Mouse (Mus musculus): ENCODE results near the gene Gab2.

Gene Gab2

GRCm38 (mm10) chr7:97081242-97081958 is at the start of gene Gab2:
TSS of gene Gab2 (plus strand) at chr7:97081586.
- DNase-seq: peak; percentile 38

- no peak for DNase-seq
Observed at GRCm38 (mm10) chr7:97032412-97032811, 49.0 kb upstream of the Gab2 start.

DNA sequence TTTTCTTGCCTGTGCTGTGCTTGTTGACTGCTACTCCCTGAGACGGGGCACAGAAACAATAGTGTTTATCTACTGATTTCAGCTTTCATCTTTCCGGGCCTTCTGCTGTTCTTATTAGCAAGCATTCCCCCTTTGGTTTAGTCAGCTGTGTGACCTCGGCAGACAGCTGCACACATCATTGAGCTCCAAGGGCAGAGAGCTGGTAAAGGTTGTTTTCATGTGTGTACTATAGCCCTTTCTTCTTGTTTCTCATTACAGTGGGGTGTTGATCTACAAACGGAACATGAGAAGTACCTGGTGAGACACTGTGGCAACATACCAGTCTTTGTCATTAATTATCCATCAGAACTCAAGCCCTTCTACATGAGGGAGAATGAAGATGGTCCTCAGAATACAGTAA is 41.7 kb upstream of the Gab2 start:
- DNase-seq: no peak

GRCm38 (mm10) chr7:97041868-97042449 is 39.4 kb upstream of the Gab2 start:
- no peak for DNase-seq

- DNase-seq: no peak
Observed at GRCm38 (mm10) chr7:97042981-97043380, 38.4 kb upstream of the Gab2 start.

GRCm38 (mm10) chr7:97060966-97061365 is 20.4 kb upstream of the Gab2 start:
- no peak for DNase-seq

DNA sequence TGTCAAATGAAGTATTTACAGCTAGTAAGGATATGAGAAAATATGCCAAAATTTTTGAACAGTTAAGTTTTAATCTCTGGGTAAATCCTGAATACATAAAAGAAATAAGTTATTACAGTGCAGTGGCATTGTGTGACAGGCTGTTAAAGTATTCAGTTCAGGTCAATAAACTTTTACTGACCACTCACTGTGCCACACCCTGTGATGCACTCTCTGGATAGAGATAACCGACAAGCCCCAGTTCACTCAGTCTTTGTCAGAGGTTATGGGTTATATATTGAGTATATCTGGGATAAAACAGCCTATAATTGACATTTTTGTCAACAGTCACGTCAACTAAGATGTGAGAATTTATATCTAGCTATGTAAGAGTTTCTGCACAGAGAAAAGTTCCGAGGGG is 9.9 kb upstream of the Gab2 start:
- no peak for DNase-seq

DNA sequence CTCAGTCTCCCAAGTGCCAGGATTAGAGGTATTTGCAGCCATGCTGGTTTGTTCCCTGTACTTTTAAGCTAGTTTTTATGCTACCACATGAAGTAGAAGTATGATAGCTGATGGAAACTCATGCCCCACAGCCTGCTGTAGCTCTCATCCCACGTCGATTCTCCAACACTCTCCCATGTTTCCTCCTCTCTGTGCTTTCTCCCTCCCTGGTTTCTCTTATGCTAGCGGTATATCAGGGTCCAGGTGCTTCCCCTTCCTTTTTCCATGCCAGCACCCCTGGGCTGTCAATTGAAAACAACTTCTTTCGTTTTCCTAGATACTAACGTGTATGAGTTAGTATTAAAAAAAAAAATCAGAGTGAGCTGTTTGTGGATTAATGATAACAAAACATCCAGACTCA is 9.3 kb upstream of the Gab2 start:
- no peak for DNase-seq

- no peak for DNase-seq
Observed at GRCm38 (mm10) chr7:97074974-97075373, 6.4 kb upstream of the Gab2 start.

DNA sequence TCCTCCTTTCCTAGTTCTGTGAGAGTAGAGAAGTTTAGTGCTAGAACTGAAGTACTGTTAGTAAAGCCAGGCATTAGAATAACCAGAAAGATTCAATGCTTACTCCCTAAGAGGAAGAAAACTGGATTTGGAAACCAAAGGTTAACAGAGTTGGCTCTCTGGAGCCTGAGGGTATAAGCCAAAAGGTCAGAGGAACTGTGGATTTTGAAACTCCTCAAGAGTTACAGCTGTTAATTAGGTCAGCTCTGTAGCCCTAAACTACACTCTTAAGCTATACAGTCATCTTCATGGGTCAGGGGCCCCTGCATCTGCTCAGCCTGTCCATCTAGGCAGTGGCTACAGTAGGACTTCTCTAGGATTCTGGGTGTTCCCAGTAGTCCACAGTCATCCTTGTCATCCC is 4.4 kb upstream of the Gab2 start:
- DNase-seq: no peak

DNA sequence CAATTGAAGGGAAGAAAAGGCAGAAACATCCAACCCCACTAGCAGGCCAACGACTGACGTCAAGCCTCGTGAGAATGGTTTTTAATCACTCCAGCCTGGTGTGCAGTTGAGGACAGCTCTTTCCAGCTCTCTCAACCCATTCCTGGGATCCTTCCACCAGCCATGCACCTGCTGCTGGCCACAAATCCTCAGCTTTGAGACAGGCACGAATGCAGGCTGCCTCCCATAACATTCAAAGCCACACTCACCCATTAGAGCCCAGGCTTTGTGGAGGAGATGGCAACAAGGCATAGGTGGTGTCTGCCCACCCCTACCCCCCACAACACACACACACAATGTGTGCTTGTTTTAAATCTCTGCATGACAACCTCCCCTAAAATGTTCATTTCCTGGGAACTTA is 2.7 kb upstream of the Gab2 start:
- no peak for DNase-seq

DNA sequence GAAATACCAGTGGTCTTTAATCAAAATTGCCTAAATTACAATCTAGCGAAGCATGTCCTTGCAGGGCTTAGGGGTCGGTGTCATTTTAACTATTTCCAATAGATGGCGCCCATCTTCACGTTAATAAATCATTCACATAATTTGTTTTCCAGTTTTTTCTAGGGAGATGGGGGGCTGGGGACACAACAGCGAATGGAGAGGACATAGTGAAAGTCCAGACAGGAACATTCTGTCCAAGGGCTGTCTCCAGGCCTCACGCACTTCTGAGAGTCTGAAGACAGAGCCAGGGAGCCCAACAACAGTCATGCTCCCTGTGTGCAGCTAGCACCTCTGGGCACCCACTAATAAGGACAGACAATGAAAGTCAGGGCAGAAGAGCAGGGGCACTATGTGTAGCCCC is 2.2 kb upstream of the Gab2 start:
- DNase-seq: peak; percentile 35

GRCm38 (mm10) chr7:97079651-97080365 is 1.6 kb upstream of the Gab2 start:
- no peak for DNase-seq

- DNase-seq: no peak
Observed at GRCm38 (mm10) chr7:97080621-97081241, 655 bp upstream of the Gab2 start.

DNA sequence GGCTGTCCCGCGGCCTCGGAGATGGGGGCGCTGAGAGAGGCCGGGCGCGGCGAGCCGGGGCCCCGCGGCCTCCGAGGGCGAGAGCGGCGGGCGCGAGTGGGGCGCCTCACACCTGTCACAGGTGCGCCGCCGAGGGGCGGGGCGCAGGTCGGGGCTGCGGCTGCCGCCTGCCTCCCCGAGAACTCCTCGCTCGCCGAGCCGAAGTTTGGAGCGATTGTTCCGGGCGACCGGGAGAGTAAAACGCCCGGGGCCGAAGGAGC is 503 bp downstream of the Gab2 start:
- DNase-seq: peak; percentile 15

DNA sequence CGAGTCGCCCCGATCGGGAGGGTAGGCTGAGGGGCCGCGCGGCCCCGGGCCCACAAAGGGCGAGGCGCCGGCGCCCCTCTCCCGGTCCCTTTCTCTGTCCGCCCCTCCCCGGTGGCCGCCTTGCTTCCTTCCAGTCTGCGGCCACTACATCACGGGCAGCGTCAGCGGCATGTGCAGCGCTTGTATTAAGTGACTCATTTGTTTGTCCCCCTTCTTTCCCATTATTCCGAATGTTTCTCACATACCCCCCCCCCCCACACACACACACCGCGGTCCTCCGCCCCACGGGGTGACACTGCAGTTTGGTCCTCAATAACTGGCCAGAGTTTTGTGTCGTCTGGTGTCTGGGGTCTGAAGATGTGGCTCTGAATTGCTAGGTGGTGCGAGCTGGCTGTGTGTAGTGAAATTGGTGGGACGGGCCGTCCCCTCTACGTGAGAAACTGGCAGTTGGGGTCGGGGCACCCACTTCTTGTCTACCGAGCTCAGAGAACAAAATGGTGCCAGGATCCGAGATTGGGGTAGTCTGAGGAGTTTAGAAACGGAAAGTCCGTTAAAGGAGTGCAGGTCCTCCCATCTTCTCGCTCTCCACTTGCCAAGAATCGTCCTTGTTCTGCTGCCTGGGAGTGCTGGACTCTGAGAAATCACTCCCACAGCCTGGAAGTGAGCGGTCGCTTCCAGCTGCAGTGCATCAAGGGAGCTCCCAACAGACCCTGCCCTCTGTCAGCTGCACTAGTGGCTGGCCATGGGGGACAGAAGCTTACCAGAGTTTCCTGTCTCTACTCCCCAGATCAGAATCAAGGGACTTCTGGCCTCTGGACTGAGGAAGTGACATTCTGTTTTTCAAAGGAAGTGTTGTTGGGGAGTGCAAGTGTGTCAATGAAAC is 1.1 kb downstream of the Gab2 start:
- peak; percentile 13 for DNase-seq

- DNase-seq: no peak
Observed at GRCm38 (mm10) chr7:97083579-97083978, 2.2 kb downstream of the Gab2 start.

DNA sequence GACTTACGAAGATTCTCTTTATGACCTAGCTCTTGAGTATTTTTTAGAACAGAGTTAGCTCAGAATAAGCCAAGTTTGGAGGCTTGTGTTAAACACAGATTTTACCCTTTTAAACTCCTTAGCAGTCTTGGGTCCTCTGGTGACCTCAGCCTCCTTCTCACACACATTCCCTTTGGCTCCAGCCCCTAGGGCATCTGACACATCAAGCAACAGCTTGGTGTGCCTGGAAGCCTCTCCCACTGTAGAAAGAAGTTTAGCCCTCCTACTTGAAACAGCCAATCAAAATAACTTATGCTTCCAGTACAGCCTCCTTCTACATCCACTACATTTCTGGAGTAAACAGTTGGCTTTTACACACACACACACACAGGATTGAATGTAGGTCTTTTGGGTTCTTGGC is 2.8 kb downstream of the Gab2 start:
- DNase-seq: no peak

- DNase-seq: peak; percentile 23
Observed at GRCm38 (mm10) chr7:97085291-97085690, 3.9 kb downstream of the Gab2 start.

GRCm38 (mm10) chr7:97094241-97094640 is 12.9 kb downstream of the Gab2 start:
- no peak for DNase-seq

DNA sequence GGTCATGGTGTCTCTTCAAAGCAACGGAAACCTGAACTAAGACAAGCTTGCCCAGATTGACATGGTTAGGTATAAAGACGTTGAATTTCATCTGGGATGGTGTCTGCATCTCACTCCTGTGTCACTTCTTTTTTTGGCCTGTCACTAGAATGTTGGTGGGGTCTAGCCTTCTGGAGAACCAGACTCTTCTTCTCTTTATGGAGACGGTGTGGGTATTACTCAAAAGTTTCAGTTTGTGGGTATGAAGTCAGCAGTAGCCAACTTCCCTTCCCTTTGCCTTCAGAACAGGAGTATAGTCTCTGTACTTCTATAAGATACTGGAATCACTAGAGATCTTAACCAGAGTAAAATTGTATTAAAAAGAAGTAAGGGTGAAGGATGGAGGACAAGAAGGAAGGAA is 26.7 kb downstream of the Gab2 start:
- no peak for DNase-seq

- DNase-seq: no peak
Observed at GRCm38 (mm10) chr7:97128949-97129348, 47.6 kb downstream of the Gab2 start.

DNA sequence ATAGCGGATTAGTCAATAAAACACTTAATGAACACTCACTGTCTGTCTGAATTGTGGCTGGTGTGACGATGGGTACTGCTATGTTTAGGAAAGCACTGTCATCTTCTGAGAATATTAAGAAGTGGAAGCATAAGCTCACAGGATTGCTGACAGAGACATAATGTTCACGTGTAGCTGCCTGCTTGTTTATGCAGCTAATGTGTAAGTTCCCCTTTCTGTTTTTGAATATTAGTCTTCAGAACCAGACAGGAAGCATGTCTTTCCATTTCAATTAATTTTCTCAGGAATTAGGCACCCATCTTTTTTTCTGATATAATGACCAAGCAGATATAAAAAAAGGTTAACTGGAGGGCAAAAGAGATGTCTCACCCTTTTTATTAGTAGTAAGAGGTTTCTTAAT is 55.1 kb downstream of the Gab2 start:
- no peak for DNase-seq

All from cerebellum, adult 8-10 months (tissue).